Mouse (Mus musculus): ENCODE measurements around the gene Unk. TPM values are rescaled to one million over a fixed set of nuclear protein-coding genes. Genes with fewer than 3 reads are reported as not detected.

Unk gene
- polyA plus RNA-seq, 1 experiment from 2014 or later: 15.0 TPM

DNA sequence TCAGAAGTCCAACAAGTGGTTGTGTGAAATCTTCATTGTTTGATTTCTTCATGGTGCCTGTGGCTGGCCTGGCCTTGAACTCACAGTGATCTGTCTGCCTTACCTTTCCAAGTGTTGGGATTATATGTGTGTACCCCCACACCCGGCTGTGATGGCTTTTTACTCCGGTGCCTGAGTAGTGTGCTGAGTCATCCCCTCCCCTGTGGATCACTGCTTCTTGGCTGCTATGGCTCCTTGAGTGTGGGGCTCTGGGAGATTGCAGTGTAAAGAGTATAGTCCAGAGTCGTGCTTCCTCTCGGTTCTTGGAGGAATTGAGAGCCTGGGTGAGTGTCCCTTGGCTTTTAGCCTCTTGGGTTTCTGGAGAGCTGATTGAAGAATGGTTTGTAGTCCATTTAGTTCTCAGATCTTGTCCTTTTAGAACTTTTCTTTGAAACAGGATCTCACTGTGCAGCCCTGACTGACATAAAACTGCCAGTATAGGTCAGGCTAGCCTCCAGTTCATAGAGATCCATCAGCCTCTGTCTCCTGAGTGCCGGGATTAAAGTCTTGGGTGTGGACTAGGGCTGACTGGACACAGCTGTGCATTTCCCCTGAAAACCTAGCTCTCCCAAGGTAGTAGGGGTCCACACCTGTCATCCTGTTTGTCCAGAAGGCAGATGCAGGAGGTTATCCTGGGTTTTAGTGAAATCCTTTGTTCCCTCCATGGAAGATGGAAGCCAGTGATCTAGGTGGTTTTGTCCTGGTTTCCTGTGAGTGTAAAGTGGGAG is 12.4 kb downstream of the Unk start:
- Histone ChIP-seq H3K4me2 (replicated peaks; ENCODE audit: low read depth, low read length) (no peak overlapping the region), H3K36me3 (ENCODE audit: insufficient read depth, low read length) (peaks cover 12% of the 10 kb centered on the region; the same call in 1 of the 2 replicates), H3K4me1 (ENCODE audit: insufficient read depth, low read depth, low read length) (no peaks in the 10 kb centered on the region), H3K27me3 (replicated peaks; ENCODE audit: insufficient read depth, low read length) (no peaks in the 10 kb centered on the region), H3K9me3 (ENCODE audit: low read length) (no peaks in the 10 kb centered on the region), H3K9ac (replicated peaks; ENCODE audit: low read depth) (no peak overlapping the region), H3K27ac (ENCODE audit: low read length) (0 out of 2 replicates have a peak overlapping the region, but pooled peaks have one; percentile 6), H3K4me3 (ENCODE audit: low read depth, low read length) (no peak overlapping the region)
- 72% methylated on average over 5 of the region's 5 CpGs for WGBS
- DNase-seq (ENCODE audit: low spot score): no peak
- TF ChIP-seq CTCF (IDR thresholded peaks at IDR 0.05) (no peak), EP300 (IDR thresholded peaks at IDR 0.05) (no peak)
- no peak for ATAC-seq

DNA sequence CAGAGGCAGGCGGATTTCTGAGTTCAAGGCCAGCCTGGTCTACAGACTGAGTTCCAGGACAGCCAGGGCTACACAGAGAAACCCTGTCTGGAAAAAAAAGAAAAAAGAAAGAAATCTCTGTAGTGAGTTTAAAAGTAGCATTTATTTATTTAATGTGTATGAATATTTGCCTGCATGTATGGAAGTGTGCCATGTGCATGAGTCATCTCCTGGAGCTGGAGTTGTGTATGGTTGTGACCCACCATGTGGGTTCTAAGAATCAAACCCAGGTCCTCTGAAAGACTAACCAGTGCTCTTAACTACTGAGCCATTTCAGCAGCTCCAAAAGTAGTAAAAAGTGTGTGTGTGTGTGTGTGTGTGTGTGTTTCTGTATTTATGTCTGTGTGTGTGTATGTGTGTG is 13.2 kb downstream of the Unk start:
- Histone ChIP-seq H3K9ac (replicated peaks; ENCODE audit: low read depth) (no peak overlapping the region), H3K27me3 (replicated peaks; ENCODE audit: insufficient read depth, low read length) (no peaks in the 10 kb centered on the region), H3K27ac (ENCODE audit: low read length) (no peak overlapping the region), H3K4me1 (ENCODE audit: insufficient read depth, low read depth, low read length) (no peaks in the 10 kb centered on the region), H3K4me3 (ENCODE audit: low read depth, low read length) (no peak overlapping the region), H3K36me3 (ENCODE audit: insufficient read depth, low read length) (peaks cover 19% of the 10 kb centered on the region; the same call in 1 of the 2 replicates), H3K4me2 (replicated peaks; ENCODE audit: low read depth, low read length) (no peak overlapping the region), H3K9me3 (ENCODE audit: low read length) (no peaks in the 10 kb centered on the region)
- TF ChIP-seq CTCF (IDR thresholded peaks at IDR 0.05) (no peak), EP300 (IDR thresholded peaks at IDR 0.05) (no peak)
- ATAC-seq (no peak), DNase-seq (ENCODE audit: low spot score) (no peak)
- WGBS: 100% methylated on average over 1 of the region's 1 CpGs

DNA sequence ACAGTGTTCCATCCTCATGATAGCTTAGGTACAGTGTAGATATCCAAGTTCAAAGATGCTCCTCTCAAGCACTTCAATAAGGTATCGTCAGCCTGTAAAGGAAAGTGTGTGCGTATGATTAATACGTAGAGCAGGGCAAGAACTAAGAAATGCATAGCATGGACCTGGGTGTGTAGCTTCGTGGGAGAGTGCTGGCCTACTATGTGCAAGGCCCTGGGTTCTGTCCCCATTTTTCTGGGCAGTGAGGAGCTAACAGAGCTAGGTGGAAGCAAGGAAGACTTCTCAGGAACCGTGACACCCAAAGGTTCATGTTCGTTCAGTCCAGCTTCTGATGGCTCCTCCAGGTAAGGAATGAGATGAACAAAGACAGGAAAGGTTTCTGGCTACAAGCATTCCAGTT is 15.1 kb downstream of the Unk start:
- Histone ChIP-seq H3K36me3 (ENCODE audit: insufficient read depth, low read length) (peaks cover 28% of the 10 kb centered on the region), H3K9me3 (ENCODE audit: low read length) (no peaks in the 10 kb centered on the region), H3K4me2 (replicated peaks; ENCODE audit: low read depth, low read length) (no peak overlapping the region), H3K4me1 (ENCODE audit: insufficient read depth, low read depth, low read length) (no peaks in the 10 kb centered on the region), H3K27me3 (replicated peaks; ENCODE audit: insufficient read depth, low read length) (no peaks in the 10 kb centered on the region), H3K4me3 (ENCODE audit: low read depth, low read length) (no peak overlapping the region), H3K9ac (replicated peaks; ENCODE audit: low read depth) (no peak overlapping the region), H3K27ac (ENCODE audit: low read length) (no peak overlapping the region)
- ATAC-seq (no peak), DNase-seq (ENCODE audit: low spot score) (no peak)
- no peak for TF ChIP-seq CTCF (IDR thresholded peaks at IDR 0.05)
- no peak for TF ChIP-seq EP300 (IDR thresholded peaks at IDR 0.05)
- WGBS: 93% methylated on average over 6 of the region's 6 CpGs

DNA sequence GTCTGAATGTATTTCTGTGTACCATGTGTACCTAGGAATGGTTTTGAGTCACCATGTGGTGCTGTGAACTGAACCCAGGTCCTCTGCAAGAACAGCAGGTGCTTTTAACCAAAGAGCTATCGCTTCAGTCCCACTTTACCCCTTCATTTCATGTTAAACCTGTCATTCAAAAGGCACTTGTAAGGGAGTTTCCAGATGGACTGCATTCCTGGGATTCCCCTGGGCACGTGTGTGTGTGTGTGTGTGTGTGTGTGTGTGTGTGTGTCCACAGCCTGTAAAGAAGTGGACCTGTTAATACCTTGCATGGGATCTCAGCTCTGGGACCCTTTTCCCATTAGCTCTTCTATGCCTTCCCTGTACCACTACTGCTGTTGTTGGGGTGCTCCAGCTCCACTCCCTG is 19.5 kb downstream of the Unk start:
- Histone ChIP-seq H3K27me3 (replicated peaks; ENCODE audit: insufficient read depth, low read length) (no peaks in the 10 kb centered on the region), H3K27ac (ENCODE audit: low read length) (peak overlapping the region; percentile 80), H3K9ac (replicated peaks; ENCODE audit: low read depth) (no peak overlapping the region), H3K36me3 (ENCODE audit: insufficient read depth, low read length) (peaks cover 32% of the 10 kb centered on the region), H3K4me2 (replicated peaks; ENCODE audit: low read depth, low read length) (no peak overlapping the region), H3K9me3 (ENCODE audit: low read length) (no peaks in the 10 kb centered on the region), H3K4me3 (ENCODE audit: low read depth, low read length) (no peak overlapping the region), H3K4me1 (ENCODE audit: insufficient read depth, low read depth, low read length) (no peaks in the 10 kb centered on the region)
- 63% methylated on average over 2 of the region's 2 CpGs for WGBS
- no peak for TF ChIP-seq CTCF (IDR thresholded peaks at IDR 0.05)
- TF ChIP-seq EP300 (IDR thresholded peaks at IDR 0.05): peak; percentile 96
- peak; percentile 73 for DNase-seq (ENCODE audit: low spot score)
- ATAC-seq: peak; percentile 76

DNA sequence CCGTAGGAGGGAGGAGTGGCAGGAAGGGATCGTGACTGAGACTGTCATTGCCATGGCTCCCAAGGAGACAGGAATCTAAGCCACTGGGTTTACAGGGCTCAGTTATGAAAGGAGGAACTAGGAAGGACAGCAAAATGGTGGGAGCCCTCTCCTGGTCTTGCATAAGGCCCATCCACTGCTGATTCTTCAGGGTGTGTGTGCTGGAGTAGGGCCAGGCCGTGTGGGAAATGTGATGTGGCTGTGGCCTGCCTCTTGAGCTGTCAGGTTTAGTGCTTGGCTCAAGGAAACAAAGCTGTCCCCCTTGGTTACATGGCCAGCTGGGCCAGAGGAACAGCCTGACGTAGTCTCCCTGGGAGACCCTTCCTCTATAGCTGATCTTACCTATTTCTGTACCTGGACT is 20.1 kb downstream of the Unk start:
- no peaks in the 10 kb centered on the region for H3K27me3 ChIP-seq (replicated peaks; ENCODE audit: insufficient read depth, low read length)
- TF ChIP-seq EP300 (IDR thresholded peaks at IDR 0.05): peak; percentile 17; the same call in 1 of the 2 replicates
- no peak for TF ChIP-seq CTCF (IDR thresholded peaks at IDR 0.05)
- 63% methylated on average over 4 of the region's 4 CpGs for WGBS
- no peak overlapping the region for H3K4me3 ChIP-seq (ENCODE audit: low read depth, low read length)
- DNase-seq (ENCODE audit: low spot score): peak; percentile 71
- ATAC-seq: peak; percentile 72
- peak overlapping the region; percentile 80 for H3K27ac ChIP-seq (ENCODE audit: low read length)
- H3K4me2 ChIP-seq (replicated peaks; ENCODE audit: low read depth, low read length): no peak overlapping the region
- no peaks in the 10 kb centered on the region for H3K4me1 ChIP-seq (ENCODE audit: insufficient read depth, low read depth, low read length)
- H3K36me3 ChIP-seq (ENCODE audit: insufficient read depth, low read length): peaks cover 28% of the 10 kb centered on the region
- H3K9me3 ChIP-seq (ENCODE audit: low read length): no peaks in the 10 kb centered on the region
- no peak overlapping the region for H3K9ac ChIP-seq (replicated peaks; ENCODE audit: low read depth)

DNA sequence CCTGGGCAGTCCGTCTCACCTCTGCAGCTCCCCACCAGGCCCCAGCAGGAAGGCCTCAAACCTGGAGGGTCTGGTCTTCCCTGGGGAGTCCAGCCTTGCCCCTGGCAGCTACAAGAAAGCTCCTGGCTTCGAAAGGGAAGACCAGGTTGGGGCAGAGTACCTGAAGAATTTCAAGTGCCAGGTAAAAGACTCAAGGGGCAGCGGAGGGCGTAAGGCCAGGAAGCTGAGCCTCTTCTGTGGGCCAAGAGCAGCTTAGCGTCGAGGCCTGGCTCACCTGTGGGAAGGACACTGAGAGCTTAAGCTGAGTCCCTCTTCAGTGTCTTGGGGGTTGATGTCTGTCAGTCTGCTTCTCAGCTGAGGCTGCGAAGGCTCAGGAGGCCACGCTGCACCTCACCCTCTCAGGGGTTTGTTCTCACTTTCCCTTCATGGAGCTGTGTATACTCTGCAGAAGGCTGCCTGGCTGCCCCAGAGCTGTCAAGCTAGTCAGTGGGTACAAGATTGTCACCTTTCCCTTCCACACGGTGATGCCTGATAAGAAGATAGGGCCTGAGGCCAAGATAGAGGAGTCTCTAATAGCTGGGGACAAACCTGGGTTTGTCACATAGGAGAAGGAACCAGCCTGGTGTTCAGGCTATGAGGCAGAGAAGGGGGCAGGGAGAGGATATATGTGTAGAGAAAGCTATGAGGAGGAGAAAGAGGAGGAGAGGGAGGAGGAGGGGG is 23.5 kb downstream of the Unk start:
- no peak overlapping the region for H3K4me3 ChIP-seq (ENCODE audit: low read depth, low read length)
- 66% methylated on average over 9 of the region's 9 CpGs for WGBS

More for the DNA sequence above, 23.5 kb downstream of the Unk start:
- ATAC-seq (peak; percentile 73), DNase-seq (ENCODE audit: low spot score) (peak; percentile 73)
- TF ChIP-seq EP300 (IDR thresholded peaks at IDR 0.05) (no peak; the same call in 1 of the 2 replicates), CTCF (IDR thresholded peaks at IDR 0.05) (no peak)
- no peak overlapping the region for H3K9ac ChIP-seq (replicated peaks; ENCODE audit: low read depth)
- peak overlapping the region; percentile 68 for H3K27ac ChIP-seq (ENCODE audit: low read length)
- H3K4me1 ChIP-seq (ENCODE audit: insufficient read depth, low read depth, low read length): no peaks in the 10 kb centered on the region
- peaks cover 17% of the 10 kb centered on the region for H3K36me3 ChIP-seq (ENCODE audit: insufficient read depth, low read length)
- H3K9me3 ChIP-seq (ENCODE audit: low read length): no peaks in the 10 kb centered on the region
- no peak overlapping the region for H3K4me2 ChIP-seq (replicated peaks; ENCODE audit: low read depth, low read length)
- H3K27me3 ChIP-seq (replicated peaks; ENCODE audit: insufficient read depth, low read length): no peaks in the 10 kb centered on the region

All from lung, postnatal 0 days (tissue).